Mouse (Mus musculus) granulocyte monocyte progenitor cell, adult 5-6 weeks (primary cell): ENCODE results near the gene Exoc3l4. TPM values are rescaled to one million over a fixed set of nuclear protein-coding genes. Genes with fewer than 3 reads are reported as not detected.

Experiments
- ATAC-seq: replicated peaks from 2 replicates; pipeline ENCODE4 v1.8.0; 2016; ENCODE audit warnings: mild to moderate bottlenecking, moderate TSS enrichment, inconsistent platforms; ENCODE audit not compliant: poor library complexity, severe bottlenecking
- total RNA-seq, 2 experiments: library from RNA; stranded (forward) in 1 of 2; stranded (reverse) in 1 of 2; fragments of 200-712, 200-1000 nt in 1 of 2; fragments of >200 nt in 1 of 2; fragmentation: Nextera tagmentation in 1 of 2; gene quantifications; 2 replicates each; pipeline ENCODE4 v1.2.3; 2014 to 2017

Gene Exoc3l4
- total RNA-seq (2014; fragmentation: Nextera tagmentation) = not detected in 2 replicates
- 0.26 TPM in 1 of 2 replicates, not detected in the other for total RNA-seq (2017)

GRCm38 (mm10) chr12:111416921-111417779 is at the start of gene Exoc3l4:
TSS of gene Exoc3l4 (plus strand) at chr12:111417017.
- ATAC-seq = peak; percentile 32

GRCm38 (mm10) chr12:111367065-111367464 is 49.8 kb upstream of the Exoc3l4 start:
- no peak for ATAC-seq

- ATAC-seq = peak; percentile 73
Observed at GRCm38 (mm10) chr12:111370249-111370648, 46.6 kb upstream of the Exoc3l4 start.

GRCm38 (mm10) chr12:111371905-111372304 is 44.9 kb upstream of the Exoc3l4 start:
- no peak for ATAC-seq

GRCm38 (mm10) chr12:111373411-111373810 is 43.4 kb upstream of the Exoc3l4 start:
- no peak for ATAC-seq

GRCm38 (mm10) chr12:111374727-111375126 is 42.1 kb upstream of the Exoc3l4 start:
- no peak for ATAC-seq

GRCm38 (mm10) chr12:111375559-111375958 is 41.3 kb upstream of the Exoc3l4 start:
- ATAC-seq = no peak

- peak; percentile 36 for ATAC-seq
Observed at GRCm38 (mm10) chr12:111376053-111376452, 40.8 kb upstream of the Exoc3l4 start.

- peak; percentile 18; the same call in 1 of the 2 replicates for ATAC-seq
Observed at GRCm38 (mm10) chr12:111376826-111377331, 39.9 kb upstream of the Exoc3l4 start.

- ATAC-seq = peak; percentile 83
Observed at GRCm38 (mm10) chr12:111377376-111377973, 39.3 kb upstream of the Exoc3l4 start, which contains the start of gene Cdc42bpb. TSS of gene Cdc42bpb (minus strand) at chr12:111377718.

GRCm38 (mm10) chr12:111377986-111378490 is 38.8 kb upstream of the Exoc3l4 start:
- peak; percentile 16; the same call in 1 of the 2 replicates for ATAC-seq

GRCm38 (mm10) chr12:111378812-111379211 is 38.0 kb upstream of the Exoc3l4 start:
- no peak for ATAC-seq

- no peak for ATAC-seq
Observed at GRCm38 (mm10) chr12:111385883-111386641, 30.8 kb upstream of the Exoc3l4 start.

GRCm38 (mm10) chr12:111386642-111387120 is 30.1 kb upstream of the Exoc3l4 start:
- peak; percentile 46; the same call in 1 of the 2 replicates for ATAC-seq

GRCm38 (mm10) chr12:111387146-111387545 is 29.7 kb upstream of the Exoc3l4 start:
- ATAC-seq = no peak

- ATAC-seq = no peak
Observed at GRCm38 (mm10) chr12:111394008-111394407, 22.8 kb upstream of the Exoc3l4 start.

- no peak for ATAC-seq
Observed at GRCm38 (mm10) chr12:111396997-111397396, 19.8 kb upstream of the Exoc3l4 start.

GRCm38 (mm10) chr12:111401454-111402184 is 15.2 kb upstream of the Exoc3l4 start:
- peak; percentile 79 for ATAC-seq

GRCm38 (mm10) chr12:111404880-111405279 is 11.9 kb upstream of the Exoc3l4 start:
- no peak for ATAC-seq
